Mouse (Mus musculus) midbrain, embryonic 14.5 days (tissue): ENCODE results near the gene Gp1bb. TPM values are rescaled to one million over a fixed set of nuclear protein-coding genes. Genes with fewer than 3 reads are reported as not detected.
A peak's percentile ranks its signal among the peaks of the same experiment; 100 is the strongest.

Experiments used
- ATAC-seq: fragments of 200-750 bp; cut with Nextera tagmentation; 2 replicates; pipeline ENCODE4 v1.8.0; 2017; ENCODE audit warnings: moderate number of reproducible peaks, moderate library complexity; ENCODE audit not compliant: low FRiP score, low TSS enrichment
- DNase-seq: peaks from one replicate; pipeline ENCODE4 v3.0.0-alpha.2; 2015
- H3K27ac ChIP-seq: fragments of 300-500 bp; sonication (generic); replicated peaks from 2 replicates; pipeline ENCODE4 v1.5.1; 2014; ENCODE audit warnings: mild to moderate bottlenecking, low read depth, low read length, moderate library complexity
- H3K27me3 ChIP-seq: fragments of 300-500 bp; sonication (generic); 2 replicates; pipeline ENCODE4 v1.6.1; 2014; ENCODE audit warnings: low read length, control low read depth, mixed read lengths; ENCODE audit not compliant: control insufficient read depth, insufficient read depth
- H3K36me3 ChIP-seq: fragments of 300-500 bp; sonication (generic); 2 replicates; pipeline ENCODE4 v1.6.1; 2014; ENCODE audit warnings: low read length, control low read depth; ENCODE audit not compliant: control insufficient read depth, insufficient read depth
- H3K4me1 ChIP-seq: fragments of 300-500 bp; sonication (generic); 2 replicates; pipeline ENCODE4 v1.6.1; 2014; ENCODE audit warnings: mild to moderate bottlenecking, antibody characterized with exemption, low read length, control low read depth; ENCODE audit not compliant: control insufficient read depth, insufficient read depth
- H3K4me2 ChIP-seq: fragments of 300-500 bp; sonication (generic); 2 replicates; pipeline ENCODE4 v1.6.1; 2014; ENCODE audit warnings: mild to moderate bottlenecking, low read length, moderate library complexity
- H3K4me3 ChIP-seq: fragments of 300-500 bp; sonication (generic); replicated peaks from 2 replicates; pipeline ENCODE4 v1.5.1; 2014; ENCODE audit warnings: low read depth, low read length
- H3K9ac ChIP-seq: fragments of 300-500 bp; sonication (generic); replicated peaks from 2 replicates; pipeline ENCODE4 v1.6.1; 2014; ENCODE audit warnings: mild to moderate bottlenecking, low read length, moderate library complexity
- H3K9me3 ChIP-seq: fragments of 300-500 bp; sonication (generic); 2 replicates; pipeline ENCODE4 v1.6.1; 2016; ENCODE audit warnings: low read length, control low read depth, mixed read lengths; ENCODE audit not compliant: control insufficient read depth
- WGBS: fragments of 180-500 bp; shearing (Covaris S2); extraction: QIAGEN DNeasy Blood & Tissue Kit; methylation state at CpG from one replicate; pipeline ENCODE4 v1.1.7; 2014; 5-methylcytosine and 5-hydroxymethylcytosine counted together
- polyA plus RNA-seq: library from polyadenylated mRNA; unstranded; fragments of >200 nt; fragmentation: Nextera tagmentation; extraction: Ambion mirVana; gene quantifications from 2 replicates; pipeline ENCODE4 v1.2.1, GENCODE M21; 2014

The Gp1bb gene
- polyA plus RNA-seq, result 14.7 and 14.9 TPM in 2 replicates

DNA sequence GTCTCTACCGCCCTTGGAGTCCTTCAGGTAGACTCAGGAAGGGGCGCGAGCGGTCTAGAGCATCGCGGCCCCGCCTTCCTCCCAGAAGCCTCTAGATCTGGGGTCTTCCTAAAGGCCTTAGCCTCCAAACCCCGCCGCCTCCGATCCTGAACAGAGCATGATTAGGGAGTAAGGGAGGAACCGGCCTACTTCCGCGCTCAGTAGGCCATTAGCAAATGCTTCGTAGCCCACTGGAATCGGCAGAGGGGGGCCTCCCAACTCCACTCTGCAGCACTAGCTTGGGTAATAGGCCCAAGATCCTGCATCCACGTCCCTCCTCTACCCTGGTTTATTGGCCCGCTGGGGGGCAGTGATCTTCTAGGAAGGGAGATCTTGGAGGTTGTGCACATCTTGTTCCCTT, at the start of gene Gp1bb:
Gp1bb (minus strand) TSS at position 385 of the 400 bp plus-strand sequence.
- H3K4me3 ChIP-seq, result peak within 1 kb of the TSS; percentile 33
- peak within 1 kb of the TSS; percentile 34; the same call in 1 of the 2 replicates for H3K9ac ChIP-seq
- H3K27me3 ChIP-seq, result peaks cover 87% of the 10 kb centered on the region
- H3K4me1 ChIP-seq, result peaks cover 23% of the 10 kb centered on the region
- peak within 1 kb of the TSS; percentile 59 for H3K4me2 ChIP-seq
- DNase-seq (no peak), ATAC-seq (no peak)
- H3K9me3 ChIP-seq, result no peaks in the 10 kb centered on the region
- WGBS, result 10% methylated on average over 17 of the region's 17 CpGs
- no peak within 1 kb of the TSS for H3K27ac ChIP-seq
- peaks cover 56% of the 10 kb centered on the region for H3K36me3 ChIP-seq

DNA sequence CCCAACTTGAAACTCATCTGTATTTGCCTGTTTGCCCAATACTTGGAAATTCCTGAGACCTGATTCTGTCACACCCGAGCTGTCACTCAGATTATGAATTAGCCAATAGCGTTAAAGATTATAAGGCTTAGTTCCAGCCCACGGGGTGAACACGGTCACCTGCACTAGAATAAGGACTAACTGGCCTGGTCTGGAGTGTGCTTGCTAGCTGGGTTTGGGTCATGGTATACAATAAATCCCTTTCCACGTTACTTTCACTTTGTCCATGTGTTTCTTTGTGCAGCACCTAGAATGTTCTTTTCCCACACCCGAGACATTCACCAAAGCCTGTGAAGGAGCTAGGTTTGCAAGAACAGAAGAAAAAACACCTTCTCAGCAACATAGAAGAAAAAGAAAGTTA, 47.7 kb upstream of the Gp1bb start:
- Histone ChIP-seq H3K9me3 (no peaks in the 10 kb centered on the region), H3K9ac (no peak overlapping the region), H3K4me1 (no peaks in the 10 kb centered on the region), H3K27me3 (no peaks in the 10 kb centered on the region), H3K4me2 (no peak overlapping the region), H3K4me3 (no peak overlapping the region), H3K36me3 (no peaks in the 10 kb centered on the region), H3K27ac (no peak overlapping the region)
- 67% methylated on average over 6 of the region's 6 CpGs for WGBS
- ATAC-seq (no peak), DNase-seq (no peak)

DNA sequence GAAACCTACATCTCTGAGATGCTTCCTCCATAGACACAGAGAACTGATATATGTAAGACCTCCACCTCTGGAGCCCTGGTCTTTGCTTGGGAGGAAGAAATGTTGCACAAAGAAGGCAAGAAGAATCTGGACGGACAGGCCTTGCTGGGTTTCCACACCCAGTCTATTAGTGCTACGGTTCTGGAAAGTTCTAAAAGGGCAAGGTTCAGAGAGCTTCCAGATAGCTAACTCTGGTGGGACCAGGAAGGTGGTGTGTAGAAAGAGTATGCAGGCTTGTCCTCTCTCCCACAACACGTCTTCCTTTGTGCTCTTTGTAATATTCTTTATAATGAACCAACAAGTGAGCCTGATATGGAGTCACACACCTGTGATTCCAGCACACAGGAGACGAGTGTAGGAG, 36.4 kb upstream of the Gp1bb start:
- no peaks in the 10 kb centered on the region for H3K9me3 ChIP-seq
- 75% methylated on average over 4 of the region's 4 CpGs for WGBS
- ATAC-seq (no peak), DNase-seq (no peak)
- no peak overlapping the region for H3K9ac ChIP-seq
- H3K4me3 ChIP-seq, result no peak overlapping the region
- no peaks in the 10 kb centered on the region for H3K36me3 ChIP-seq
- H3K27ac ChIP-seq, result no peak overlapping the region
- H3K4me1 ChIP-seq, result no peaks in the 10 kb centered on the region
- no peaks in the 10 kb centered on the region for H3K27me3 ChIP-seq
- no peak overlapping the region for H3K4me2 ChIP-seq

DNA sequence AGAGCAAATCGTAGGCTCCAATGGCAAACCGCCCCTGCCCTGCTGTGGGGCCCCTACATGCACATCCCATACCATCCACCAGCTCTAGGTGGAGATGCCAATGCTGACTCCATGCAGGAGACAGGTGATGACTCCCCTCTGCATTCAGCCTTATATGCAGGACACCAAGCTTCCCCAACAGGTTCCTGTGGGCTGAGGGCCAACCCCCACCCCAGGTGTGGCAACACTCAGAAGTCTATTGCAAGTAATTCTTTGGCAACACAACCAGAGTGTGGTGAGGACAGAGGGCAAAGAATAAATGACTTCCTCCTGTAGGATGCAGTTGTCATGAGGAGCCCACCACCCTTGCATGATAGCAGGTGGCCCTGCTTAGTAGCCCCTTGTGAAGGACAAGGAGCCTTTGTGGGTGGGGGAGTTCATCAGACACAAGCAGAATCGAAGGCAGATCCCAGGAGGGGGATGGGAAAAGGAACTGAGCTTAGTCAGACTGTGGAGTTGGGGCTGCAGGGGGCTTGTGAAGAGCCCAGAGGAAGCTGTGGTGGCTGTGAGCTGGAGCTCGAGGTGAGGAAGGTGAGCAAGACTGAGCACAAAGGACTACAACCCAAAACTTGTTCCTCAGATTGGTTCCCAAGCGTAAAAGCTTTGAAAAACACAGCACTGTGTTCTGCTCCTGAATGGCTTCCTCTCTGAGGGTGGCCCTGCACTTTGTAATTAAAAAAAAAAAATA, 33.3 kb upstream of the Gp1bb start:
- Histone ChIP-seq H3K36me3 (no peaks in the 10 kb centered on the region), H3K27me3 (no peaks in the 10 kb centered on the region), H3K27ac (no peak overlapping the region), H3K4me1 (no peaks in the 10 kb centered on the region), H3K9me3 (no peaks in the 10 kb centered on the region), H3K4me3 (no peak overlapping the region), H3K4me2 (no peak overlapping the region), H3K9ac (no peak overlapping the region)
- 62% methylated on average over 5 of the region's 5 CpGs for WGBS
- DNase-seq, result no peak
- no peak for ATAC-seq

DNA sequence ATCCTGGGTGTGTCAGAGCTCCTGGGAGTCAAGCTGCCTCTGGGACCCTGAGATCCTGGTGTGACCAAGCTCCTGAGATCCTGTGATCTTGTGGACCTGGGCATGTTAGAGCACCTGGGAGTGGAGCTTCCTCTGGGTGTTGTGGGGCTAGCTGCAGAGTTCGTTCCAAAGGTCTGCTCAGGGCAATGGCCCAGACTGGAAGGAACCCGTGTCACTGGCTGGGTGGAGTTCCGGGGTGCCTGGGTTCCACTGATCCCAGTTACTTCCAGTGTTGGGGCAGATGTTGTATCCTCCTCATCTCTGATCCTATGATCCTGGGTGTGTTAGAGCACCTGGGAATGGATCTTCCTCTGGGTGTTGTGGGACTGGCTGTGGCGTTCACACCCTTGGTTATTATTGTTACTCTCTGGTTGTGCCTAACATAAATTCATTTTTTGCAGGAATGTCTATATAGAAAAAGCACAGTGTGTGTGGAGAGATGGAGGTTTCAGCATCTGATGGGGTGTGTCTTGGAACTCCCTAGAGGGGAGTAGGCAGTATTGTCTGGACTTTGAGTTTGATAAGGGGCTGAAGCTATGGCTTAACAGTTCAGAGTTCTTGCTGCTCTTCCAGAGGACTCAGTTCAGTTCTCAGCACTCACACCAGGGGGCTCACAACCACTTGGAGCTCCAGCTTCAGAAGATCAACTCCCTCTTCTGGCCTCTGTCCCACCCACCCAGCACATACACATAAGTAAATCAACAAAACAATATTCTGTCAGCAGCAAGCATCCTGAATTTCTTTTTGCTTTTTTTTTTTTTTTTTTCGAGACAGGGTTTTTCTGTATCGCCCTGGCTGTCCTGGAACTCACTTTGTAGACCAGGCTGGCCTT, 31.3 kb upstream of the Gp1bb start:
- Histone ChIP-seq H3K9me3 (no peaks in the 10 kb centered on the region), H3K4me2 (no peak overlapping the region), H3K4me1 (no peaks in the 10 kb centered on the region), H3K27ac (no peak overlapping the region), H3K27me3 (no peaks in the 10 kb centered on the region), H3K4me3 (no peak overlapping the region), H3K36me3 (no peaks in the 10 kb centered on the region), H3K9ac (no peak overlapping the region)
- ATAC-seq, result no peak
- WGBS, result 90% methylated on average over 6 of the region's 6 CpGs
- no peak for DNase-seq

DNA sequence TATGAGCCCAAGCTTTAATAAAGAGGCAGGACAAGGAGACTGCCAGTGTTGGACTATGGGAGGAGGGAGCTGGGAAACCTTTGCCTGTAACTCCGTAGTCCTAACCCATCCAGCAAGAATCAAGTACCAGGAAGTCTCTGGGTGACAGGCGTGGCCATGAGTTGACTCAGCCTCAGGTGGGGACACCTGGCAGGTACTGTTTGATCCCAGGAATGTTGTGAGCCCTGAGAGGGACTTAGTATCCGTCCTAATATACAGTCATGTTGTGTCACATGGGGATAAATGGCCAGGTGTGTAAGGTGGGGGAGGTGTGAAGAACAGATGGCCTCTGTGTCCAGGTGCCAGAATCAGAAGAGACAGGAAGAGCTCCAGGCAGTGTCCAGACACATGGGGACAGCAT, 26.9 kb upstream of the Gp1bb start:
- no peak for DNase-seq
- H3K9me3 ChIP-seq, result no peaks in the 10 kb centered on the region
- H3K4me1 ChIP-seq, result no peaks in the 10 kb centered on the region
- H3K4me2 ChIP-seq, result no peak overlapping the region
- no peak for ATAC-seq
- no peak overlapping the region for H3K9ac ChIP-seq
- 75% methylated on average over 3 of the region's 3 CpGs for WGBS
- no peak overlapping the region for H3K4me3 ChIP-seq
- H3K27ac ChIP-seq, result no peak overlapping the region
- no peaks in the 10 kb centered on the region for H3K27me3 ChIP-seq
- H3K36me3 ChIP-seq, result no peaks in the 10 kb centered on the region

DNA sequence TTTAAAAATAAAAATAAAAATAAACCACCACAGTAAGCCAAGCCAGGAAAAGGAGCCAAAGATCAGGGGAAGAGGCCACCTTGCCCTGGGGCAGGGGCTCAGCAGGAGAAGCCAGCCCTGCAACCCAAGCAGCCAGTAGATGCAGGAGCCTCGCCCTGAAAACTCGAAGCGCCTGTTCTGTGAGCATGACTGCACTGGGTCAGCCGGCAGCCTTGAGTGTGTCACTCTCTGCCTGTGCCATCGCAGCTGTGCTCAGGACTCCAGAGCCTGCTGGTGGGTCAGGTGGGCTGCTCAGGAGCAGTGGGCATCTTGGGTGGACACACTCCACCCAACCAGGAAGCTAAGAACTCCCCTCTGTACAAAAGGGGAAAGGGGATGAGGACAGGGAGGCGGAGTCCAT, 23.1 kb upstream of the Gp1bb start:
- H3K4me2 ChIP-seq, result no peak overlapping the region
- H3K9ac ChIP-seq, result no peak overlapping the region
- H3K9me3 ChIP-seq, result no peaks in the 10 kb centered on the region
- H3K36me3 ChIP-seq, result no peaks in the 10 kb centered on the region
- H3K4me1 ChIP-seq, result no peaks in the 10 kb centered on the region
- DNase-seq (no peak), ATAC-seq (no peak)
- H3K27me3 ChIP-seq, result no peaks in the 10 kb centered on the region
- no peak overlapping the region for H3K27ac ChIP-seq
- 78% methylated on average over 6 of the region's 6 CpGs for WGBS
- H3K4me3 ChIP-seq, result no peak overlapping the region

DNA sequence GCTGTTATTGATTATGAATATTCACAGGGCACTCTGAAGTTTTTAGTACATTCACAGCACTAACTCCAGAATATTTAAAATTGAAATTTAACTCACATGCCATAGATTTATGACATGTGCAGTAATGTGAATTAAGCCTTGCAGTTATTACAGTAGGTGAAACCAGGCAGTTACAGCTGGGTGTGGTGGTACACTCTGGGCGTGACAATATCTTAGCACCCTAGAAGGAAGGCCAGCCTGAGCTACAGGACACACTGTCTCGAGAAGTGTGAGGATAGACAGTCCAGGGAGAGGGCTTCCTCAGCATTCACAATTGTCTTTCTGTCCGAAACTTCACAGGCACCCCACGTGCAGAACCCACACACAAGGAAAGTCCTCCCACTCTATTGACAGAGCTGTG, 22.3 kb upstream of the Gp1bb start:
- H3K9me3 ChIP-seq, result no peaks in the 10 kb centered on the region
- 80% methylated on average over 4 of the region's 4 CpGs for WGBS
- DNase-seq (no peak), ATAC-seq (no peak)
- no peak overlapping the region for H3K4me2 ChIP-seq
- H3K27me3 ChIP-seq, result no peaks in the 10 kb centered on the region
- no peak overlapping the region for H3K9ac ChIP-seq
- no peaks in the 10 kb centered on the region for H3K36me3 ChIP-seq
- no peak overlapping the region for H3K27ac ChIP-seq
- no peaks in the 10 kb centered on the region for H3K4me1 ChIP-seq
- no peak overlapping the region for H3K4me3 ChIP-seq
